Mouse (Mus musculus): Measurements from ENCODE around the gene Asns.
"Not testable (repeated sequence)": the region's sequence is repeated elsewhere in the genome, so short reads cannot be mapped to it uniquely, and the experiment has no call there.

Gene Asns

GRCm38 (mm10) chr6:7676194-7676901 lies 16.7 kb downstream of the Asns start:
- DNase-seq, result no peak

DNA sequence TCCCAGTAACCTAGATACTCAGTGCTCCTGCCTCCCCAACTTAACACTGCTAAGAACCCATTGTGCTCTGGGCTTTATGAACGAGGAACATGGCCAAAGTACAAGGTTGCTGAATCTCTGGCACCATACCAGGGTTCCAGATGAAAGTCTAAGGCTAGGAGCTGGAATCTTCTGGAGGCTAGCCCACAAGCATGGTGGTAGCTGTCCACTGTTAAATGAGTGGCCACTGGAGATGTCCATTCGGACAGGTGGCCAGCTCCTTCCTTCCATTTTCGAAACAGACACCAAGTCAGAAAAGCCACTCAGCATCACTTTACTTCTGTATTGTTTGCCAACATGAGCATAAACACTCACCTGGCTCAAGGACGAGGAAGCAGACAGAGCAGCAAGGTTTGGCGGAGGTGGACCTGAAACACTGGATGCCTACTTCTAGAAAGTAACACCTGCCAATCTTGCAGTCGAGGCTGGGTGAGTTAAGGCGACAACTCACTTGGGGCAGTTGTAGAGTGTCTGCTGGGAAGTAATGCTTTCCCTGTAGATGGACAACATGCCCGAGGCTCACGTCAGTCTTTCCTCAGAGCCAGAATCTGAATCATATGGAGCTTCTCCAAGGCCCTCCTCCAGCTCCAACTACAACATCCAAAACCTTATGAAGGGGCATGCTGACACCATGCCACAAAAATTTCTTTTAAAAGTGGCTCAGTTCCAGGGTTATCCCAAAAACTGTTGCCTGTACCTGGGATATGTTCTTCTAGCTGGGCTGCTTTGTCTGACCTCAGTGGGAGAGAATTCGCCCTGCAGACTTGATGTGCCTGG lies 20.4 kb downstream of the Asns start:
- DNase-seq, result no peak

DNA sequence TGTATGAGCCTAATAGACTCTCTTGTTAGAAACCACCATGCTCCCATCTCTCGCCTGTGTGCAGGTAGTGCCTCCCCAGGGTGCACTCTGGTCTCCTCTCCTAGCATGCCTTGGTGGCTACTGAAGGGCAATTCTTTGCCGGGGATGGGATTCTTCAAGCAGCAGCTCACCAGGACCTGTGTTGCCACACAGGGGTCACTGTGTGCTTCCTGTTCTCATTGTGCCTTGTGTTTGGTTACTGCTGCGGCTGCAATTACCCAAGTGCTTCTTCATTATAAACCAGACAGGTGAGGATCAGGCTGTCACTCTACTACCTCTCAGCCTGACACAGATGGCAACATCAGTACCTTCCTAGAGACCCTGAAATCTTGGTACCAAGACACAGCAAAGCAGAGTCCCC lies 21.6 kb downstream of the Asns start:
- DNase-seq, result no peak

GRCm38 (mm10) chr6:7670588-7670987 lies 22.5 kb downstream of the Asns start:
- DNase-seq, result no peak

DNA sequence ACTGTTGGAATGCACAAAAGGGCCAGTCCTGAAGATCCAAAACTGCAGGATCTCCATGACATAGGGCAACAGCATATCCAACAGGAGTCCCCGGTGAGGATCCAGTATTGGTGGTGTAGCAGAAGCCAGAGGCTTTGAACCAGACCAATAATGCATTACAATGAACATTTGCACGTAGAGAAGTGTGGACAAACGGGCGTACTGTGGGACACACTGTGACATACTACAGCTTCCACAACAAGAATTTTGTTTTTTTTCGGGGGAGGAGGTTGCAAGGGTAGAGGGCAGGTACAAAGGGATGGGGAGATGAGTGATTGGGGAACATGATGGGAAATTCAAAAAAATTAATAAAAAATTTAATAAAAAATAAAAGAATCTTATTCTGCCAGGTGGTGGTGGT lies 23.3 kb downstream of the Asns start:
- DNase-seq, result no peak

- DNase-seq, result no peak
Measured at GRCm38 (mm10) chr6:7668332-7668731, 24.7 kb downstream of the Asns start.

DNA sequence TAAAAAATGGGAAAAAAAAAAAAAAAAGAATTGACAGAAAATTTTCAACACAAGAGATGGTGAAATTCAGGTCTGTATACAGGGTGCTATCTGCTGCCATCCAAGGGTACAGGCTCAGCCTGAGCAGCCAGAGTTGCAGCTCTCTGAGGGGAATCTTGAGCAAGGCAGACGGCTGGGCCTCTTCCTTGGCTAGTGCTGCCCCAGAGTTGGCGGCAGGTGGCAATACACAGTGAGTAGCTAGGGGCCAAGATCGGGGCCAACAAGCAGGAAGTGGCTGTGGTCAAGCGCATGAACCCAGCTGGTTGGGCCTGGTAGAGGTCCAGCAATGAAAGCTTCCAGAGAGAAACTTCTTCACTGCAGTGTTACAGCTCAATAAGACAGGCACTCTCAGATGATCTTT lies 27.2 kb downstream of the Asns start:
- not testable (repeated sequence) for DNase-seq

DNA sequence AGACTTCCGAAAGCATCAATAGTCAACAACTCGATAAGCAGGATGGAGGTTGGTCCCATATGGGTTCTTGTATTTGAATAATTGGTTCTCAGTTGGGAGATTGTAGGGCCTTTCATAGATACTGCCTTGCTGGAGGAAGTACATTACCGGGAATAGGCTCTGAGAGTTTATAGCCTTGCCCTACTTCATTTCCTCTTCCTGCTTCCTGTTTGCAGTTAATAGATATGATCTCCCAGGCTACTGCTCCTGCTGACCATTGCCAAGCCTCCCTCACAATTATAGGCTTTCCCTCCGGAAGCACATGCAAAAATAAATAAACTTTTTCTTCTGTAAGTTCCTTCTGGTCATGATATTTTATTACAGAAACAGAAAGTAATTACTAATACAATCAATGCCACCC lies 31.6 kb downstream of the Asns start:
- DNase-seq, result no peak

DNA sequence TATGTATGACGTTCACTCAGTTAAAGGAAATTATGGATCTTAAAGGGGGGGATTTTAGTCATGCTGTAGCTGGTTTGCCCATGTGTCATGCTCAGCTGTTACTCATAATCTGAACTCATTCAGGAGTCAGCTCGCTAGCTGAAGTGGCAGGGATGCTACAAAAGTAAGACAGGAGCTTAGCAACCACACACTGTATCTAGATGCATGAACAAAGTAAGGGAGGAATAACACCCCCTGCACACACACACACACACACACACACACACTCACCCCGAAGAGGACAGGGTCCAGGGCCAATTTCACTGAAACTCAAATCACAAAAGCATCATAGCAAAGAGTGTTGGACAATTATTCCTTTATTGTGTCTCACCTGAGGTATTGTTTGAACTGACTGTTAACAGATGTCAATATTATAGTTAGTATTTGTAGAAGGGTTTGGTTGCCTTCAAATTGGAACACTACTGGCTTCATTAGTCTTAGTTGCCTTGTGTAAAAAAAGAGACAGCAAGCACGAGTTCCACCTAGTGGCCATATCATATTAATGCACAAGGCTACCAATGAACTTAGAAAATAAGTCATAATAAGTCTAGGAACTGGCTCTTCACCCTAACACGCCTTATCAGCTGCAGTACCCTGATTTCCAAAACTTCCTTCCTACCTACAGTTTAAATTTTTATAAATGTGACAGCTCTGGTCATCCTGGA lies 32.5 kb downstream of the Asns start:
- DNase-seq, result no peak

- no peak for DNase-seq
Measured at GRCm38 (mm10) chr6:7656601-7657000, 36.5 kb downstream of the Asns start.

DNA sequence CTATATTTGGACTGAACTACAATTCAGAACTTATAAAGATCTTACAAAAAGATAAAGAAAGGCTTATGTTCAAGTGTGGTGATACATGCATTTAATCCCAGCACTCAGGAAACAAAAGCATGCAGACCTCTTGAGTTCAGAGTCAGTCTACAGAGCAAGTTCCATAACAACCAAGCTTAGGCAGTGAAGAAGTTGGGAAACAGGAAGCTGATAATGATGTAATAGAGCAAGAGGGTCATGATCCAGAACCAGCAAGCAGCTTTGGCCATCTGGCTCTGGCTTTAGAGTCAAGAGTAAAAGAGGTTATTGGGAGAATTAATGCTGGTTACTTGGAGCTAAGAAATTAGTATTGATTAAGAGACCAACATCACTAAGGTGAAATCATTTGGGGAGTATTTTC lies 44.6 kb downstream of the Asns start:
- DNase-seq, result no peak

All from kidney, adult 18-20 months (tissue).